8 mouse cellular contexts compared by ENCODE assay signal in the genomic region with DNA sequence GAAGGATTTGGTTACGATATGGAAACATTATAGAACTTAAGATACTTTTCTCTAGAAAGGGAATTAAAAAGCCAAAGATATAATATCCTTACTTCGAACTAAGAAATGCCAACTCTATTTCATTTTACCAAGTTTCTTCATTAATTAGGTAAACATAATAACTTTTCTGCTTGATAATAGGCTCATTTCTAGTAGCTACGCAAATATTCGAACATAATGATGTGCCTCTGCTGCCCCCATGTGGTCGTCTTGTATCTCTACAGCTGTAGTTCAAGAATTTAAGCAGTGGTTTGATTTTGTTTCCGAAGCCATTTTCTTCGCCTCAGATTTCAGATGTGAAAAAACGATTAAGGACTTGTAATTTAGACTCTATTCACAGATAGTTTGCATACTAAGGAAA. TPM values are rescaled to one million over a fixed set of nuclear protein-coding genes. Genes with fewer than 3 reads are reported as not detected.
DNase-seq lines count a peak whose midpoint lies in the region; ATAC-seq and TF ChIP-seq lines count a peak whose summit lies in the region.

No protein-coding gene starts in this region.

- in situ Hi-C loops in Patski (cut with MboI; ENCODE audit: low pct_unique_long_range_greater_than_20kb) = loop anchor here (10.0 to 25.0 kb wide), 6 partner anchors 91 to 1531 kb away; partner anchors contain the start of genes Col3a1 and Gulp1

- no peak overlapping the region for H3K4me3 ChIP-seq in heart, embryonic 11.5 days (ENCODE audit: low read depth, low read length)

- no peak overlapping the region for H3K27ac ChIP-seq in heart, embryonic 11.5 days (ENCODE audit: low read depth, low read length)

- no peak for ATAC-seq in heart, embryonic 11.5 days (replicated peaks; ENCODE audit: insufficient number of reproducible peaks, low FRiP score, low TSS enrichment)
- ATAC-seq in Patski = peak; percentile 44
- peak; percentile 70 for ATAC-seq in granulocyte monocyte progenitor cell, adult 5-6 weeks (replicated peaks; ENCODE audit: poor library complexity, severe bottlenecking)

- H3K9me3 ChIP-seq in heart, embryonic 11.5 days (replicated peaks; ENCODE audit: control insufficient read depth, low read length) = no peaks in the 10 kb centered on the region

- peak; percentile 76 for DNase-seq in heart, adult 8-10 months (ENCODE audit: low spot score)
- no peak for DNase-seq in Patski (ENCODE audit: low read depth, low spot score)
- DNase-seq in cerebellum, postnatal 36 days = peak; percentile 68 to 73
- peak; percentile 42 for DNase-seq in large intestine, adult 2 months (ENCODE audit: low read depth, low spot score)
- DNase-seq in lung, postnatal 36 days = peak; percentile 53
- DNase-seq in spleen, postnatal 14 days (ENCODE audit: low spot score in 2 of 2) = peak; percentile 17 to 25

- no peak overlapping the region for H3K9ac ChIP-seq in heart, embryonic 11.5 days (ENCODE audit: low read depth, low read length)

- H3K36me3 ChIP-seq in heart, embryonic 11.5 days (ENCODE audit: control insufficient read depth, insufficient read depth, low read length) = no peaks in the 10 kb centered on the region

- no peak overlapping the region for H3K4me2 ChIP-seq in heart, embryonic 11.5 days

- peaks cover 5% of the 10 kb centered on the region; the same call in 1 of the 2 replicates for H3K4me1 ChIP-seq in heart, embryonic 11.5 days (ENCODE audit: control insufficient read depth, insufficient read depth, low read length)

- no peaks in the 10 kb centered on the region for H3K27me3 ChIP-seq in heart, embryonic 11.5 days (ENCODE audit: control insufficient read depth, insufficient read depth, low read length)
- no peaks in the 10 kb centered on the region for H3K27me3 ChIP-seq in Patski

- TF ChIP-seq CTCF in Patski (IDR thresholded peaks at IDR 0.05) = peak; percentile 72

- CTCF ChIA-PET in Patski (lab: Charles Lee) = interaction anchor here (0.9 to 2.4 kb wide), 10 partner anchors 9 to 335 kb away, joined by 3 to 12 read pairs (median 4); no protein-coding TSS in a partner anchor

- POLR2A ChIA-PET in Patski (lab: Charles Lee) = no interaction called here

- WGBS in heart, embryonic 11.5 days (ENCODE audit: insufficient replicate concordance) = 28% methylated on average over 8 of the region's 8 CpGs
- WGBS in large intestine, adult 2 months = 20% methylated on average over 8 of the region's 8 CpGs

RNA-seq across cellular contexts. Expression of gene Wdr75, which starts 28.8 kb away (rescaled TPM):
- total RNA-seq in heart, adult 8-10 months (2022) = 10 to 100 TPM; 17.7 to 25.3 (median 21.5) TPM
- 49.3 and 56.5 TPM in 2 replicates for polyA plus RNA-seq in heart, embryonic 11.5 days (2014; fragmentation: Nextera tagmentation; extraction: Ambion mirVana)
- polyA plus RNA-seq in Patski (2021) = 48.1 TPM
- total RNA-seq in granulocyte monocyte progenitor cell, adult 5-6 weeks (2014; fragmentation: Nextera tagmentation) = 87.2 and 136 TPM in 2 replicates
- 102 and 114 TPM in 2 replicates for total RNA-seq in granulocyte monocyte progenitor cell, adult 5-6 weeks (2017)
- 24.3 and 32.0 TPM in 2 replicates for polyA plus RNA-seq in large intestine, adult 2 months (2012; rRNA removed)
